Mouse (Mus musculus) C2C12 (cell line): ENCODE results near the gene Emc6.

ENCODE experiments used
- CTCF ChIP-seq: IDR thresholded peaks from one replicate; pipeline ENCODE4 v1.5.1; 2011; ENCODE audit not compliant: control insufficient read depth, insufficient read depth, insufficient read length
- MAX ChIP-seq: IDR thresholded peaks from one replicate; pipeline ENCODE4 v1.6.1; 2011; ENCODE audit warnings: mild to moderate bottlenecking, control low read depth

DNA sequence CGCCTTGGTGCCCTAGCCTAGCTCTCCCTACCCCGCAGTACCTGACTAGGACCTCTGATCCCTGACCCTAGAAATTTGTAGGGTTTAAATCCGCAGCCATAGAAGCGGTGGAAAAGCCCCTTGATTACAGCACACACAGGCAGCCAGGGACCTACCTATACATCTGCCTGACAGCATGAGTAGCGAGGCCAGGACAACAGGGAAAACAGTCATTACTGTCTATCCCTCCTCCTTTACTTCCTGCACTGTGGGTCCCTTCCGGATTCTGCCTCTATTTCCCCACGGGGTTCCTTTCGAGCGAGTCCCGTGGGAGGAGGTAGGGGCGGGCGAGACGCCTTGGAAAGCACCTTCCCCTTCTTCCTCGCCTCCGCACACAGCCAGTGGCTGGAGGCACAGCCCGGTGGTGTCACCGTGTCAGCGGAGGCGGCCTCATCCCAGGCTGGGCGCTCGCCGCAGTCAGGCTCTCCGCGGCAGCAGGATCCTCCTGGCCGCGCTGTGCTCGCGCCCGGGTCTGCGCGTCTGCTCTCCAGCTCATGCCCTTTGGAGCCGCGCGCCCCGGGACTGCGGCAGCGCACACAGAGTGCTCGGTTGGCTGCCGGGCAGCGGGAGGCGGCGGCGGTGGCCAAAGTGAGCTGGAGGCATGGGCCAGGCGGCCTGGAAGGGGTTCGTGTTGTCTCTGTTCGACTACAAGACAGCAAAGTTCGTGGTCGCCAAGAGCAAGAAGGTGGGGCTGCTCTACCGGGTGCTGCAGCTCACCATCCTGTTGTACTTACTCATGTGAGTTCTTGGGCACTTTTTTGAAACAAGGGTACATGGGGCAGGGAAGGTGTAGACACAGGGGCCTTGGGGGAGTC lies 16.7 kb downstream of the Emc6 start, which contains the start of gene P2rx5:
- TF ChIP-seq CTCF (no peak), MAX (no peak)
